19 mouse cellular contexts compared by ENCODE assay signal in the genomic region with DNA sequence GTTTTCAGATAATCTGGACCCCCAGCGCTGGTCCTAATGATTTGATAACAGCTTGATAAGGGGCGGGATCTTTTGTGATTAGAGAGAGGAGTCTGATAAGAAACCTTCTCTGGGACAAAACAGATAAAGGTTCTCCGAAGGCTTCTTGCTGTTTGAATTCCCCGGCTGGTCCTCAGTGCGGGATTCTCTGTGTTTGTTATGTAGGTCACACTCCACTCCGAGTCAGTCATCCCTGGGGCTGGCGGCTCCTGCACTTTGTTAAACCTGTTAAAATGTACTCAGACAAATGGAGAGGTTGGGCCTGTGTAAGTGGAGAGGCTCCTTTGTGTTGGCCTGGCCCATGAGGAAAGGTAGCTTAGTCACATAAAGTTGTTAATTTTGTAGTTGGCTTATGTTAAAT.
"Had no signal": no experiment of that assay in that cellular context is flagged by ENCODE, and none has a peak within 500 bp of the region (broad histone marks: within the 10 kb centered on the region; RNA-seq: fewer than 3 reads in every experiment).

No protein-coding gene starts in this region.

- H3K9me3 ChIP-seq: limb, embryonic 10.5 days; liver, embryonic 12.5 days; liver, embryonic 15.5 days; lung, embryonic 15.5 days; midbrain, embryonic 10.5 days; stomach, embryonic 15.5 days had no signal

- H3K4me3 ChIP-seq: limb, embryonic 10.5 days; limb, embryonic 13.5 days; liver, embryonic 12.5 days; liver, embryonic 15.5 days; lung, embryonic 15.5 days; megakaryocyte, embryonic 14.5 days; midbrain, embryonic 10.5 days; midbrain, embryonic 13.5 days; stomach, embryonic 15.5 days had no signal

- DNase-seq: kidney, postnatal 4 days; liver; lung, adult 18-20 months; lung, postnatal 10 days; lung, postnatal 36 days; right cerebral cortex, adult 18-20 months; right cerebral cortex, postnatal 25 days; spleen, adult 18-20 months; thymus, postnatal 25 days had no signal

- H3K27me3 ChIP-seq: limb, embryonic 13.5 days; liver, embryonic 12.5 days; liver, embryonic 15.5 days; lung, embryonic 15.5 days; megakaryocyte, embryonic 14.5 days; midbrain, embryonic 13.5 days; stomach, embryonic 15.5 days had no signal

- H3K9ac ChIP-seq: limb, embryonic 13.5 days; liver, embryonic 12.5 days; liver, embryonic 15.5 days; lung, embryonic 15.5 days; midbrain, embryonic 13.5 days; stomach, embryonic 15.5 days had no signal

- H3K27ac ChIP-seq: kidney, postnatal 0 days; limb, embryonic 10.5 days; limb, embryonic 13.5 days; liver, embryonic 12.5 days; liver, embryonic 15.5 days; lung, embryonic 15.5 days; midbrain, embryonic 10.5 days; midbrain, embryonic 13.5 days; stomach, embryonic 15.5 days had no signal

- H3K4me1 ChIP-seq: liver, embryonic 12.5 days; liver, embryonic 15.5 days; lung, embryonic 15.5 days; midbrain, embryonic 10.5 days; midbrain, embryonic 13.5 days; stomach, embryonic 15.5 days had no signal

- ATAC-seq: liver, embryonic 12.5 days; midbrain, embryonic 13.5 days had no signal

- H3K36me3 ChIP-seq: limb, embryonic 13.5 days; liver, embryonic 12.5 days; liver, embryonic 15.5 days; lung, embryonic 15.5 days; midbrain, embryonic 10.5 days; midbrain, embryonic 13.5 days; stomach, embryonic 15.5 days had no signal

- H3K4me2 ChIP-seq: limb, embryonic 13.5 days; liver, embryonic 12.5 days; liver, embryonic 15.5 days; lung, embryonic 15.5 days; midbrain, embryonic 13.5 days; stomach, embryonic 15.5 days had no signal
